Mouse (Mus musculus): ENCODE data around the gene Rhbdl1.

DNA sequence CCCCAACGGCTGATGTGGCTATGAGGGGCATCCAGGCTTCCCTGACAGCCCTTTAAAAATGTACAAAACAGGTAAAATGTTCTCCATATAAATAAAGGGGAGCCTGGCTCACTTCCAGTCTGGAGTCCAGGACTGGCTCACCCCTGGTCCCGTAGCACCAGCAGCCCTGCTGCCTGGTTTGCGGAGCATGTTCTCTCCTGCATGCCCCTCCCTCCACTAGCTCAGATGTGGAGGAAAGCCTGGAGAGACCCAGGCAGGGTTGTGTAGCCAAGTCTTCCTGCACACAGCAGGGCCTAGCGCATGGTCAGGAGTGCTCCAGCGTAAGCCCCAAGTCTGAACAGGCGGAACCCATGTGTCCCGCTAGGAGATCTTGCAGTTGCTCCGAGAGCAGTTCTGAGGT, 46.2 kb upstream of the Rhbdl1 start:
- TF ChIP-seq CTCF (IDR thresholded peaks at IDR 0.05; ENCODE audit: extremely low read depth, insufficient read depth, low read length) (no peak), POLR2A (IDR thresholded peaks at IDR 0.05; ENCODE audit: extremely low read depth, insufficient read depth, low read length) (no peak)

Data from cortical plate, adult 2 months (tissue).